Mouse (Mus musculus) urinary bladder, adult 2 months (tissue): Measurements from ENCODE around the gene Anapc2. TPM values are rescaled to one million over a fixed set of nuclear protein-coding genes. Genes with fewer than 3 reads are reported as not detected.
"Not testable (repeated sequence)": the region's sequence is repeated elsewhere in the genome, so short reads cannot be mapped to it uniquely, and the experiment has no call there.

Source experiments
- DNase-seq: peaks from one replicate; pipeline ENCODE4 v3.0.0; 2022; ENCODE audit warnings: low spot score
- polyA plus RNA-seq: library from polyadenylated mRNA; depleted of rRNA; stranded (reverse); fragments of >200 nt; gene quantifications from 2 replicates; pipeline ENCODE4 v1.2.3, GENCODE M21; 2012

Anapc2 gene
- polyA plus RNA-seq, 1 experiment = 84.5 TPM

DNA sequence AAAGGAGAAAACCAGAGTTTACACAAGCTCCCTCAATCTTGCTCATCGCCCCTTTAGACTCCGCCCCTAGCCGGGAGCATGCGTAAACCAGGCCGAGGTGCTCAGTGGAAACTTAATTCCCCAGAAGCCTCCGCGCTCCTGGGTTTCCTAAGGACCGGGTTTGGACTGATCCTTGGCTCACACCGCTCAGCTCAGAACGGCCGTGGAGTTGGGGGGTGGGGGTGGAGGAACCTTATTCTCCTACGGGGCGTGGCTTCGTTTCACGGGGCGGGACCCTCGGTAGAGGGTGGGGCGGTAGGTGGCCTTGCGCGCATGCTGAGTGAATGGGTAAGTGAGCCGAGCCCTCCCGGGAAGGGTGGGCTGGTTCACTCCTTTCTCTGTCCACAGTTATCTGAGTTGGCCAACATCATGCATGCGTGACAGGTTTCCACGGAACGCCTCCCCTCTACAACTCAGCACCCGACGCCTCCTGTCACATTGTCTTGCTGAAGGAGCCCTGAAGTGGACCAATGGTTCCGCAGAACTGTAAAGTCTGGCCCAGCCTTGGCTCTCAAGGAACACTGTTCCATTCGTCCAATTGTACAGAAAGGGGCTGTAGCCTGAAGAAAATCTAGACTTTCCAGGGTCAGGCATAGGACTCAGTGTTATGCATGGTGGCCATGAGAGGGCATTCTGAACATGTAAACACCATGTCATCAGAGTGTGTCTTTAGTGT lies 31.4 kb upstream of the Anapc2 start:
- no peak for DNase-seq

DNA sequence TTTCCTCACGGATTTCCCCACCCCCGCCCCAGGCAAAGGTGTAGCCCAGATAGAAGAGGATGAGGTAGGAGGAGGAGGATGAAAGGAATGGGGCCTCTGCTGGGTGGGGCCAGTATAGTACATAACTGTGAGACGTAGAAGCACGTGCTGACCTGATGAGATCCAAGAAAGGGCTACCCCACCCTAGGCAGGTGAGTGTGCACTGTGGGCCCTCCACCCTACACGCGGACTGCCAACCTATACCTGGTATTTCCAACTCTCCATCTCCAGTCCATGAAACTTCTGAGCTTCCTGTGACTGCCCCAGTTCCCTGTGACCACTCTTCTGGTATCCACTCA lies 30.9 kb upstream of the Anapc2 start:
- no peak for DNase-seq

DNA sequence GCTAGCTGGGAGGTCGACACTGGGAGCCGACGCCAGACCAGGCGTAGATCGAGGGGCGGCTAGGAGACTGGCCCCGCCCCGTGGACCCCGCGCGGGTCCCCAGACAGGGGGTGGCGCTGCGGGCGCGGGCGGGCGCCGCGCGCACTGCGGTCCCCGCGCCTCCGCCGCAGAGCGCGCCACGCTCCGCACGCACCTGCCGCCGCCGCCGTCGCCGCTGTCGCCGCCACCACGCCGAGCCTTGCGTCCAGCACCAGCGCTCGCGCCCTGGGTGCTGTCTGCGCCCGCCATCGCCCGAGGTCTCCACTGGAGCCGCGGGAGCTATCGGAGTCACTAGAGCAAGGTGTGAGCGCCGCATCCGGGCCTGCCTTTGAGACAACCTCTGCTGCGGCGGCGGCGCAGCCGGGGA lies 30.2 kb upstream of the Anapc2 start, which contains the start of the genes Rnf208 and Cysrt1:
TSS of gene Rnf208 (plus strand) at position 155 of the 406 bp plus-strand sequence.
TSS of gene Cysrt1 (minus strand) at position 352 of the 406 bp plus-strand sequence.
- DNase-seq = no peak

DNA sequence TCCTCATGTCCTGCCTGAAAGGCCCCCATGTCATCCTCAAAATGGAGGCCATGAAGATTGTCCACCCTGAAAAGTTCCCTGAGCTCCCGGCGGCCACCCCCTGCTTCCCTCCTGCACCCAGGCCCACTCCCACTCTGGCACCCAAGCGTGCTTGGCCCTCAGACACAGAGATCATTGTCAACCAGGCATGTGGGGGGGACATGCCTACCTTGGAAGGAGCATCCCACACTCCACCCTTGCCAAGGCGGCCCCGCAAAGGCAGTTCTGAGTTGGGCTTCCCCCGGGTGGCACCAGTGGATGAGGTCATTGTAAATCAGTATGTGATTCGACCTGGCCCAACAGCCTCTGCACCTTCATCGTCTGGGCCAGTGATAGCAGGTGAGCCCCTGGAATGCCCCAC lies 28.9 kb upstream of the Anapc2 start:
- no peak for DNase-seq

DNA sequence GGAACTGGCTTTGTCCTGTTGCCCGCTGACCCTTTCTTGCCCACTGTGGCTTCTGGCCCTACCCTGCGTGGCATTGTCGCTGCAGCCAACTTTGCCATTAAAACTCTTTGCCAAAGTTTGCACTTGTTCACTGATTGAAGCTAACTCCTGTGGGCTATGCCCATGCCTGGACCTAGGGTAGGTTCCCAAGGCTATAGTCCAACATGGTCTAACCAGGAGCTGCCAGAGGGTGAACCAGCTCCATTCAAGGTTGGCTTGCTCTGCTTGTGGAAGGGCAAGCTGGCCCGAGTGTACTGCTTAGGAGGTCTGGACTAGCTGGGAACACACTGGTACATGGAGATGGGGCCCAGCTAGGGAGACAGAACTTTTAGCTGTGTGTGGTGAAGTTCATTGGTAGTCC lies 28.1 kb upstream of the Anapc2 start:
- DNase-seq = no peak

DNA sequence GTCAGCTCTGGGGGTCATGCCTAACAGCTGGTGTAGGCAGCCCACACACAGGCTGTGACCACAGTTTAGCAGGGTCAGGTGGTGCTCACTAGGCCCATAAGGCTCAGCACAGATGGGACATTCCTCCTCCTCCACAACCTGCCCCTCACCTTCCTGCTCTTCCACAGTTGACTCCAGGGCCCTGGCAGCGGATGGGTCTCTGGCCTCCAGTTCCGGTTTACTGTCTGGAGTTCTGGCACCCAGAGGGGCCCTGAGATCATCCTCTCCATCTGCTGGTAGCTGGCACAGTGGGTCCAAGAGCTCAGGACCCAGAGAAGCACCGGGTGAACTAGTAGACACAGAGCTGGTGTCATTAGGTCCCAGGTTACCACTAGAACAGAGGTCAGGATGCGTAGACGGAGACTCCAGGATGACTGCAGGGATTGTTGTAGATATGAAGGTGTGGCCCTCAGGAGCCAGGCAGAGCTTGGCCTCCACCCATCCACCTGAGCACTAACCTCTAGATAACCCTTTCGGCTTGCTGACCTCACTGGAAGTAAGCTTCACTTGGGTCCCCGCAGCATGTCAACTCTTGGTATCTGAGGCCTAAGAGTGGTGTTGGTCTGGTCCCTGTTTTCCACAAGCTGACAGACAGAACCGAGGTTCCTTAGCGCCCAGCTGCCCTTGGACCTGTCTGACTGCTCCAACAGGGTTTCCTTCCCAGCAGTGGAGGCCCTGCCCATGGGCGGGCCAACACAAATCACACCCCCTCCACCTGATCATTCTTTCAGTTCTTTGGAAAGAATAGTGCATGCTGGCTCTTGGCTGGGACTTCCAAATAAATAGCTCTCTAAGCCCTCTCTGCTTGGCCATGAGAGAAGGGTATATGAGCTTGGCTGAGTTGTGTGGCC lies 25.9 kb upstream of the Anapc2 start, which contains the start of gene AL732309.1:
TSS of gene AL732309.1 (minus strand) at position 681 of the 890 bp plus-strand sequence.
- no peak for DNase-seq

DNA sequence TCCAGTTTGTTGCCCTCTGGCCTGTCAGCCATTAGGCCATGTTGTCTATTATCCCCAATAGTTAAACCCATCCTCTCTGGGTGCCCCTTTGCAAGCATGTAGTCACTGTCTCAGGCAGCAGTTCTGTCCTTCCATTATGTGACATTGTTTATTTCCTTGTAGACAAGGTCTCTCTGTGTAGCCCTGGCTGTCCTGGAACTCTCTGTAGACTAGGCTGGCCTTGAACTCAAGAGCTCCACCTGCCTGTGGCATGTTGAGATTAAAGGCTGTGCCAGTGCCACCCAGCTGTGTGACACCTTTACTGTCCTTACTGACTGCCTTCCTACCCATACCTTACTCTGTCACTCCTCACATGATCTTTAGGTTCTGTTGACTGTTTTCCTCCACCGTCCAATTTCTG lies 19.9 kb upstream of the Anapc2 start:
- no peak for DNase-seq

DNA sequence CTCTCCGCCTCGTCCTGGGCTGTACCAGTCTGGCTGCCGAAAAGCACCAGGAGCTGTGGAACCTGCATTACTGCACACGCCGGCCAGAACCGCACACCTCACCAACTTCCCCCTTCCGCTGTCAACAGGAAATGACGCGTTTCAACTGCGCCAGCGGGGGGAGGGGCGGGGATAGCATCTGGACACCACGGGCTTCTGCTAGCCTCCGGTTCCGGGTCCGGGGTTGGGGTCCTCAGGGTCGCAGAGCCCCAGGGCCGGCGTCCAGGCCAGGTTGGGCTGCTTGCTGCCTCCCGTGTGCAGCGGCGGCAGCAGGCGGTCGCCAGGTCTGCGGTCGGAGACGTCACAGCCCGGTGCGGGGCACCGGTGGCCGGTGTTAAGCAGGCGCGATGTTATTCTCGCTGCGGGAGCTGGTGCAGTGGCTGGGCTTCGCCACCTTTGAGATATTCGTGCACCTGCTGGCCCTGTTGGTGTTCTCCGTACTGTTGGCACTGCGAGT lies 16.9 kb upstream of the Anapc2 start, which contains the start of gene Tmem203:
TSS of gene Tmem203 (plus strand) at position 156 of the 496 bp plus-strand sequence.
- peak; percentile 75 for DNase-seq

DNA sequence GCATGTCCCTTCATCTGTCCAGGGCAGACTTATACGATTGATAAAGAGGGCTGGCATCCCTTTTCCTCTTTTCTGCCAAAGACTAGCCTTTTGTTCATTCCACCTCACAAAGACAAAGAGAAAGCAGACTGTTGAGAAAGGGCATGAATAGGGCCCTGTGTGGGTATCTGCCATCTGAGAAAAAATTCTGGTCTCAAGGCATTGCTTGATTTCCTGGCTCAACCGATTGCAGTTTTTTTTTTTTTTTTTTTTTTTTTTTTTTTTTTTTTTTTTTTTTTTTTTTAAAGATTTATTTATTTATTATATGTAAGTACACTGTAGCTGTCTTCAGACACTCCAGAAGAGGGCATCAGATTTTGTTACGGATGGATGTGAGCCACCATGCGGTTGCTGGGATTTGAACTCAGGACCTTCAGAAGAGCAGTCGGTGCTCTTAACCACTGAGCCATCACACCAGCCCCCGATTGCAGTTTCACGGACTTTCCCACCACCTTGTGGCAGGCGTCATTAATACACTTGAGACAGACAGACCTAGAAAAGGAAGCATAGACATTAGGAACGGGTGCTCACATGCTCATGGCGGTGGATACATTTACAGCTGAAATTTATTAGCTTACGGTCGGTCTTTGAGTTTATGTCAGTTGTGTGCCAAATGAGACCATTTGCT lies 15.7 kb upstream of the Anapc2 start:
- DNase-seq = not testable (repeated sequence)

DNA sequence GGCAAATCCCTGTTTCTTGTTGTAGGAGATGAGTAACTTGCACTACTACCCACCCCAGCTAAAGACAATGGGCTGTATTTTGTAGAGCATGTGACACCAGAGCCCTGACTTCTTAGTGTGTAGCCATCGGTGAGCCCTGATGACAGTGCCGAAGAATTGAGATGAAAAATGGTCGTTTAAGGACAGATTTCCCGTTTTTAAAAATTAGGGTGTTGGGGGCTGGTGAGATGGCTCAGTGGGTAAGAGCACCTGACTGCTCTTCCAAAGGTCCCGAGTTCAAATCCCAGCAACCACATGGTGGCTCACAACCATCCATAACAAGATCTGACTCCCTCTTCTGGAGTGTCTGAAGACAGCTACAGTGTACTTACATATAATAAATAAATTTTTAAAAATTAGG lies 15.0 kb upstream of the Anapc2 start:
- DNase-seq = not testable (repeated sequence)

DNA sequence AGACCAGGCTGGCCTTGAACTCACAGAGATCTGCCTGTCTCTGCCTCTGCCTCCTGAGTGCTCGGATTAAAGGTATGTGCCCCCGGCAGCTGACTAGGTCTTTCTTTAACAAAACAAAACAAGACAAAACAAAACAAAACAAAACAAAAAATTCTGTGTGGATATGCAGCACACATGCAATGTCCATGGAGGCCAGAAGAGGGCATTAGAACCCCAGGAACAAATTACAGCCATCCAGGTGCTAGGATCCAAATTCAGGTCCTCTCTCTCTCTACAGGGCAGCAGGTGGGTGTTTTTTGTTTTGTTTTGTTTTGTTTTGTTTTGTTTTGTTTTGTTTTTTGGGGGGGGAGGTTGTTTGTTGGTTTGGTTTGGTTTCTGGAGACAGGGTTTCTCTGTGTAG lies 13.4 kb upstream of the Anapc2 start:
- no peak for DNase-seq

DNA sequence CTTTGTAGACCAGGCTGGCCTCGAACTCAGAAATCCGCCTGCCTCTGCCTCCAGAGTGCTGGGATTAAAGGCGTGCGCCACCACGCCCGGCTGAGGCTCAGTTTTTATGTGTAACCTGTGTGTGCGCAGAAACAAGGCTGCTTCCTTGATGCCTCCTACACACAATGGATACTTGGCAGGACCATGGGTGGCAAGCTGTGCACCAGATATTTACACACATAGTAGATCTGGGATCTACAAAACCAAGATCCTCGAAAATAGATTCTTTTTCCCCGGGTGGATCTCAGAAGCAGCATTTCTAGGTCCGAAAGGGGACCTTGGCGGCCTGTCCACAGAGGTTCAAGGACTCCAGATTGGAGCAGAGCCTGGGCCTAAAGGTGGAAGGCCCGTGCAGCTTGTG lies 10.4 kb upstream of the Anapc2 start:
- DNase-seq = no peak

DNA sequence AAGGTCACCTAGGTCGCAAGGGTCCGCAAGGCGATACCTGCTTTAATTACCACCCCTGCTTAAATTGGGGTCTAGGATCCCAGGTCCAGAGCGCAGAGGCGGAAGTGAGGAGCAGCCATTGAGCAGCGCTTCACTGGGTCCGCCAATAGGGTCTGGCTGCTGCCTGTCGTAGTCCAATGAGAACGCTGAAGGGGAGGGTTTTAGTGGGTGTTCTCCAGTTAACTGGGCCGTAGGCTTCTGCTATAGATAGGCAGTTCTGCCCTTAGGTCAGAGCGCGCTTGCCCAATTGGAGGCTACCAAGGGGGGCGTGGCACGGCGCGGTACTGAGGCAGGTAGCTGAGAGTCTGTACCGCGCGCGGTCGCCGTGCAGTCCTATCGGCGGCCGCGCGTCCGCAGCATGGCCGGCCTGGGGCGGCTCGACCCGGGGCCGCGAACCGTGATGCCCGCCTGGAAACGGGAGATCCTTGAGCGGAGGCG lies 9.9 kb upstream of the Anapc2 start, which contains the start of gene Tprn:
TSS of gene Tprn (plus strand) at position 328 of the 477 bp plus-strand sequence.
- DNase-seq = peak; percentile 82

DNA sequence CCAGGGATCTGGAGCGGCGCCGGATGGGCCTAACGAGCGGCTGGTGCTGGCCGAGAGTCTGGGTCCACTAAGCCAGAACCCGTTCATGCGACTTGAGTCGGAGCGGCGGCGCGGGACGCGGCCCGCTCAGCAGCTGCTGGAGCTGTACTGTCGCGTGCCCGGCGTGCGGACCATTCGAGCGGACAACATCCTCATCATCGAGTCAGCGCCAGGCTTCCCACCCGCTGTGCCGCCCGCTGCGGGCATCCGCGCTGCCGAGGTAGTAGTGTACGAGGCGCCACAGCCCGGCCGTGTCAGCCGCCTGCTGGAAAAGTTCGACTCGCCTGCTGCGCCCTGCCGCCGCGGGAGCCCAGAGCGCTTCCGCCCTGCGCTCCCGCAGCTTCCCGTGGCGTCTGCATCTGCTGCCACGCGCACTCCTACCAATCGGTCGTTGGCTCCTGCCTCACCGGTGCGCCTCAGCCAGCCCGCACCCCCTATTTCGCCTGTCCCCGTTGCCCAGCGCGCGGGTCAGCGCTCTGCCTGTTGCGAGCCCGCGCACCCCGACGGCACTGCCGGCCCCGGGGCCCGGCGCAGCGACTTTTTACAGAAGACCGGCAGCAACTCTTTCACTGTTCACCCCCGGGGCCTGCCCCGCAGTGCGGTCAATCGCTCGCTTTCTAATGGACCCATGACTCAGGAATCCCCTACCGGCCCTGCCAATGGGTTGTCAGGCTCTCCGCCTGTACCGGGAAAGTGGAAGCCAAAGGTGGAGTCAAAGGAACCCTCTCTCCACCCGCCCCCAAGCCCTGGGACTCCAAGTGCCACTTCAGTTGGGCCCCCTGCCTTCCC lies 9.3 kb upstream of the Anapc2 start:
- DNase-seq = peak; percentile 36

DNA sequence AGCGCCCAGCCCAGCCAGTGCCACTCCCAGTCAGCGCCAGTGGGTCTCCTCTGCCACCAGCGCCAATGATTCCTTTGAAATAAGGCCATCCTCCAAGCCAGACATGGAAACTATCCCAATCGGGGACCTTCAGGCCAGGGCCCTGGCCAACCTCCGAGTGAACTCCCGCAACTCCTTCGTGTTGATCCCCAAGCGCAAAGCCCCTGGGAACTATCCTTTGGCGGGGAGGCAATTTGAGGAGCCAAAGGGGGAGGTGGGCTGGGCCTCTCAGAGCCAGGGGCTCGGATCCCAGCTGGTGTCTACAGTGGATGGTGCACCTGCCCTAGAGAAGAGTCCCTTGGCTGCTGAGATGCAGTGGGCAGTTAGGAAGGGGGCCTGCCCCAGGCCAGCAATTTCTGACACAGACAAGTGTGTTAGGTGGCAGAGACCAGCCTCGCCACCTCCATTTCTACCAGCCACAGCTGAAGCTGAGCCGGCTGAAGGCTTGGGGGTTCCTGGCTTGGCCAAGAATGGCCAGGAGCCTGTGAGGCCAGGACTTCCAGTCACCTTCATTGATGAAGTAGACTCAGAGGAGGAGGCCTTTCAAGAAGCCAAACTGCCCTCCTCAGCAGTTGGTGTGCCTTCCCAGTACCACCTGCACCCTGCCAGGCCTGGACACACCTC lies 8.5 kb upstream of the Anapc2 start:
- no peak for DNase-seq

DNA sequence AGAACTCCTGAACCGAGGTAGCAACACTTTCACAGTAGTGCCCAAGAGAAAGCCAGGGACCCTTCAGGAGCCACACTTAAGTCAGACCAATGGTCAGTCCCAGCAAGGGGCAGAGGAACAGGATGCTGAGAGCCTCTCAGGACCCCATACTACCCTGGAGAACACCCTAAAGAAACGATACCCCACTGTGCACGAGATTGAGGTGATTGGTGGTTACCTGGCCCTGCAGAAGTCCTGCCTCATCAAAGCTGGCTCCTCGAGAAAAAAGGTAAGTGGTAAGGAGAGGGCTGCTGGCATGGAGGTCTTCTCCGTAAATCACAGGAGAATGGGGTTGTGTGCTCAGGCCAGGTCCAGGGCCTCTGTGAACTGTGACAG lies 8.0 kb upstream of the Anapc2 start:
- DNase-seq = no peak

DNA sequence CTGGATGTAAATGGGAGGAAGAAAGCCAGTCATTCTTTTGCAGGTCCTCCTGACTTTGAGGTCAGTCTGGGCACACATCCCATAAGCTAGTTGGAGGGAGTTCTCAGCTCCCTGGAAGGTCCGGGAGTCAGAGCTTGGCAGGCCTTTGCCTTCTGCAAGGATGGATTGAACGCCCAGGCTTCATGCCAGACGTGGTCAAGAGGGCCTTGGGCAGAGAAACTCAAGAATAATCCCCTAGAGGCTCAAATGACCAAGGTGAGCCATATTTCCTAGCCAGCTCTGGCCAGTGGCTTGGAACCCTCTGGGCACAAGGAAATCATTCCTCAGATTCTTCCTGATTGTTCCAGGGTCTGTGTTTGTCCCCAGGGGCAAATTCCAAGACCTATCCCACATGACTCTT lies 7.4 kb upstream of the Anapc2 start:
- DNase-seq = no peak

DNA sequence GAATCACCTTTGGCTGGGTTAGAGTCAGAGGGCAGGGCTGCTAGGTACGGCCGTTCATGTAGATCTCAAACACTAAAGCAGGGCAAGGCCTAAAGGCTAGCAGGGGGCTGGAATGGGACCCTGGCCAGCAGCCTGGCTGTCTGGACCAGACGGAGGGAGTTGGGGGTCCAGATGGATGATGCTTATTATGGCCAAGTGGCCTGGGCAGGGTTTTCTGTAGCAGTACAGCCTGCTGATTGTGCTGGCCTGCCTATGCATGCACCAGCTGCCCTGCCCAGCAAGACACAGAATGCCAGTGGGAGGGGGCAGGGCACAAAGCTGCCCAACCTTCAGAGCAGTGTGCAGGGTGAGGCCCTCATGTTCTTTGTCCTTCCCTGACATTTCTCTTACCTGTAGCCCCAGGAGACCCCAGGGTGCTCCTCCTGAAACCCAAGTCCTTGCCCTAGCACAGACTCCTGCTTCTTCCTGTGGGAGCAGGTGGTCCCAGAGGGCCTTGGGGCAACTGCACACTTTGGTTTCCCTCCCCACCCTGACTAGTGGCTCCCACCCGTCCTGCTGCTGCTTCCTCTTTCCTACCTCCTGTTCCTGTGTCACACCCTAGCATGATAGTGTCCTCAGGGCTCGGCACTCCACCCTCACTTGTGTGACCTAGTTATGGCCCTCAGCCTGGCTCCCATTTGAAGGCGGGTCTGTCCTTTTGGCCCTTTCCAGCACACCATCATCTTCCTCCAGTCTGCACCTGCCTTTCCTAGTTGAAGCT lies 6.2 kb upstream of the Anapc2 start:
- peak; percentile 48 for DNase-seq

DNA sequence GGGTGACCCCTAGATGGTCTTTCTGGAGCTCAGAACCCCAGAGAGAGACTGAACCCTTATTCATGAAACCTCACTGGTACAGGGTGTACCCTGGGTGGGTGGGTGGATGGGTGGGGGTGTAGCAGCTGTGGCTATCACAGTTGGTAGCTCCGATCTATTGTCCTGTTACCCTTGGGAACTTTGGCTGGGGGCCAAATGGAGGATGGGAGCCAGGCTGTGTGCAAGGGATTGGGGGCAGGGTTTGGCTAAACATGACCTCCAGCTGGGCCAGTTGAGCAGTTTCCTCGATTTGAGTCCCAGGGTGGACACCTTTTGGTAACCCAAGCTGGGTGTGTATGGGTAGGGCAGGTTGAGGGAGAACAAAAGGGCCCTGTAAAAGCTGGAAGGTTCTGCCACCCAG lies 5.6 kb upstream of the Anapc2 start:
- peak; percentile 36 for DNase-seq

DNA sequence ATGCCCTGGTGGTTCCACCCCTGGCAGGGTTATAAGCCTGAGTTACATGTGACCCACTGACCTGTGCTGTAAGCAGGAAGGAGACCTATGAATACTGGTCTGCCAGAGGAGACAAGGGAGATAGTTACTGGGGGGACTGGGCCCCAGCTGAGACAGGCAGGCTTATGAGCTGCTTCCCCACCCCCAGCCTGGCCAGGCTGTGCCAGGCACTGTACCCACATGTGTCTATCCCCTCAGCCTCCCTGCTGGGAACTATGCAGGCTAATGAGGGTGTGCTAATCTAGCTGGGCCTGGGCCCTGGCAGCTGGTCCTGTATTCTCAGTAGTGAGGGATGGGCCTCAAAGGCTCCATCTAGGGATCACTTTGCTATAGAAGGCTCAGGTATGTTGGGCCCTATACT lies 5.0 kb upstream of the Anapc2 start:
- DNase-seq = no peak
